Mouse (Mus musculus): ENCODE data around the gene Chrm5.
A peak's percentile ranks its signal among the peaks of the same experiment; 100 is the strongest.

Gene Chrm5

DNA sequence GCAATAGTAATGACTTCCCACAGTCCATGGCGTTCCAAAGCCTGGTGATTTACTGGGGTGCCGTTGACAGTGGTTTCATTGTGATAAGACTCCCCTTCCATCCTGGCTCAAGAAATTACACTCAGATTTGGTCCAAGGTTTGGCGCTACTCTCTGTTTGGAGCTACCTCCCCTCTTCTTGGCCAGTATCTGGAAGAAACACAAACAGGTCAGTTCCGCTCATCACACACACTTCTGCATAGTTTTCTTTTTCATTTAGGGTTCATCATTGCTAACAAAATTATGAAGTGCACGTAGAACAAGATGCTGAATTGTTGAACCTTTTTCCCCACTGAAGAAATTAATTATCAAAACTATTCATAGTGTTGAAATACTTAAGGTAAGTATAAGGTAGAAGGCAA is at the start of gene Chrm5:
Gene Chrm5, minus strand, starts transcription at position 101 of the 400 bp plus-strand sequence.
- DNase-seq, result no peak

DNA sequence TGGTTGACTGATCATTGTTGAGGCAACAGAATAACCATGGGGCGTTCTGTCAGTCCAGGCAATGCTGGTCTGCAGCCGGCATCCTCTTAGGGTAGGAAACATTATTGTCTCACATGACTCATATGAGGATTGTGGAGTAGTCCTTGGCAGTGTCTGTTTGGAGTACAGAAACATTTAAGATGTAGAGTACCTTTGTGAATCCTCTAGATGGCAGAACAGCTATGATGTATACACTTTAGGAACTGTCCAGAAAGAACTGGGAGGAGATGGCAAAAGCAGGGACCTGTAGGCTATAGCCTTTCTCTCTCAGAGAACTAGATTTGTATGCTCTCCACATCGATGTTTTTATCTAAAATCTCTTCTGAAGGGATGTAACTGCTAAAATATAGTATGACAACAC is 46.4 kb upstream of the Chrm5 start:
- DNase-seq, result no peak

DNA sequence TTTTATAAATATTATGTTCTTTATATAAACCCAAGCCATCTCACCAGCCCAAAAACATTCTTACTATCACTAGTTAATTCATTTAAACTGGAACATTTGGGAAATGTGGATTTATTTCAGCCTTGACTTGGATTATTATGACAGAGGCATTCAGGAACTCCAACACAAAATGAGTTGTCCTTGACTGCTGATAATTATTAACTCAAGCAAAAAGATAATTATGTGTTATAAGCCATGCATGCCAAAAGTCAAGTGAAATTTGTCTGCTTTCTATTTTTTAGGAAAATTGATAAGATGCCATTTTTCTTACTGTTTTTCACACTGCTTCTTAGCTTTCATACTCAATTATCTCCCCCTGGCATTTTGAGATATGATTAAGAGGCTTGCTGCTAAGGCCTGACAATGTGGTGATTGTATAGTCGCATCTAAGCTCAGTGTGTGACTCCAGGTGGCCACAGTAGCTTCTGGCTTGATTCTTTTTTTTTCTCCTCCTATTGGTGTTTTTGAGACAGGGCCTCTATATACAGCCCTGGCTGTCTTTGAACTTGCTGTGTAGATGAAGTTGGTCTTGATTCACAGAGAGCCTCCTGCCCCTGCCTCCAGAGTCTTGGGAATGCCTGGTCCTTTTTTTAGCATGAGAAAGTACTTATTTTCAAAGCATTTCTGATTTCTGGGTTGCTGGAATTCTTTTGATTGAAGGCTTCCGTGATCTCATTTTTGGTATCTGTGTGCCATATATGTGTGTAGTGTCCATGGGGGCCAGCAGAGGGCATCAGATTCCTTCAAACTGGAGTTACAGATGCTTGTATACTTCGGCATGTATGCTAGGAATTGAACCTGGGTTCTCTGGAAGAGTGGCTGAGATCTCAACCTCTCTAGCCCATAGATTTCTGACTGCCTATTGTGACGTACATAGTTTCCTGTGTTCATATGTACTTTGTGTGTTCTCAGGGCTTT is 40.2 kb upstream of the Chrm5 start:
- no peak for DNase-seq

DNA sequence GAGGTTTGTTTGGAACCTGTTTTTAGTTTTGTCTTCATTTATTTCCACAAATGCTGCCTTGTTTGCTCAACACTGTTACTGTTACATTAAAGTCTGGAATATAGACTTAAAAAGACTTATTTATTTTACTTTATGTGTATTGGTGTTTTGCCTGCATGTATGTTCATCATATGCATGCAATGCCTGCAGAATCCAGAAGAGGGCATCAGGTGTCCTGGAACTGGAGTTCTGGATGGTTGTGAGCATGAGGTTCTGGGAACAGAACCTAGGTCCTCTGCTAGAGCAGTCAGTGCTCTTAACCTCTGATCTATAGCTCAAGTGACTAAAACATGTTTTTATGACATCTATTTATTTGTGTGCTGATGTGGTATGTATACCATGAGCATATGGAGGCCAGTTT is 38.0 kb upstream of the Chrm5 start:
- no peak for DNase-seq

DNA sequence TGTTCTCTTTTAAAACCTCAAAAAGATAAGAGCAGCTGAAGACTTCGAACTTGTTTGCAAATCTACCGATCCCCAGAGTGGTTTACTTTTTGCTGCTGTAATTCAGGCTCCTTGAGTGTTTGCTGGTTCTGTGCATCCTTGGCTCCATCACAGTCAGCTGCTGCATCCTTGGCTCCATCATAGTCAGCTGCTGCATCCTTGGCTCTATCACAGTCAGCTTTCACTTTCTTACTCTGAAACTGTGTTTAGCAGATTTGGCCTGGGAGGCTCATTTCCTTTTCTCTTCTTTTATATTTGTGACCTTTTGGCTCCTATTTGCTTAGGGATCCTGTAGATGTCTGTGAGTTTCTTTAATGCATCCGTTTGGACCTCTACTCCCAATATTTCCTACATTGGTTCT is 36.6 kb upstream of the Chrm5 start:
- DNase-seq, result no peak

DNA sequence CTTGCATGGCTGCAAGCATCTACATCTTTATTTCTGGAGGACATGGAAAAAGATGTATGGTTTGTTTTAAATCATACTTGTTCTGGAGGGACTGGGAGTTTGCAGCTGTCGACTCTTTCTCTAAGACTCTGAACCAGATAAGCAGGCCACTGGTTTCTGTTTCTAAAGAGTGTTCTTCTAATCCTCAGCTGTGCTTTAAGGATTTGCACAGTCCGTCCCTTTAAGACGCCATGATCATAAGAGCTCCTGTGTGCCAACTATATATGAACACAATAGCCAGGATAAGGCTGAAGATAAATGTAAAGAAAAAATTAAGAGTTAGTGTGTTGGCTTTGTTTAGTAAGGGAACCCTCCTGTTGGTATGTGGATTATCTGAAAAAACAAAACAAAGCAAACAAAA is 36.2 kb upstream of the Chrm5 start:
- DNase-seq, result no peak

DNA sequence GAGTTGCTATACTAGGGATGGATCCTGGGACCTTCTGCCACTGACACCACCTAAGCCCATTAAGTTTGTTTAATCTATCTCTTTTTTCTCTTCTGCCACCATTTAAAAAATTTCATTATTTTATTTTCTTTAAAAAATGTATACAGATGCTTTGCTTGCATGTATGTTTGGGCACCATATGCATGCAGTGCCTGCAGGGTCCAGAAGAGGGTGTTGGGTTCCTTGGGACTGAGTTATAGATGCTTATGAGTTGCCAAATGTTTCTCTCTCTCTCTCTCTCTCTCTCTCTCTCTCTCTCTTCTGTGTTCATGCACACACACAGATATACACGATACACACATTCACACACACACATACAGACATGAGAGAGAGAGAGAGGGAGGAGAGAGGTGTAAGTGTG is 32.5 kb upstream of the Chrm5 start:
- no peak for DNase-seq

DNA sequence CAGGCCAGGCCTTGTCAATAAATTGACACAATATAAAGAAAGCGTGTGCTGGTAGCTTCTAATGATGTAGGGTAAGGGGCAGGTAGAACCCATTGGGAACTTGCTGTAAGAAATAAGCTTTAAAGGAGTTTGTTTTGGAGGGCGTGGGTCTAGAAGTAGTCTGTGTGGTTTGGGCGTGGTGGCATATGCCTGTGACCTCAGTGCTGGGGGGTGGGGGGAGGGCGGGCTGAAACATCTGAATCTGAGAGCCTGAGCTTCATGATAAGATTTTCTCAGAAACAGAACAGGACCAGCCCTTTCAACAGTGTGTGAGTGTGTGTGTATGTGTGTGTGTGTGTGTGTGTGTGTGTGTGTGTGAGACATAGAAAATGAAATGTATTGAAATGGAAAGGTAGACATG is 29.6 kb upstream of the Chrm5 start:
- no peak for DNase-seq

DNA sequence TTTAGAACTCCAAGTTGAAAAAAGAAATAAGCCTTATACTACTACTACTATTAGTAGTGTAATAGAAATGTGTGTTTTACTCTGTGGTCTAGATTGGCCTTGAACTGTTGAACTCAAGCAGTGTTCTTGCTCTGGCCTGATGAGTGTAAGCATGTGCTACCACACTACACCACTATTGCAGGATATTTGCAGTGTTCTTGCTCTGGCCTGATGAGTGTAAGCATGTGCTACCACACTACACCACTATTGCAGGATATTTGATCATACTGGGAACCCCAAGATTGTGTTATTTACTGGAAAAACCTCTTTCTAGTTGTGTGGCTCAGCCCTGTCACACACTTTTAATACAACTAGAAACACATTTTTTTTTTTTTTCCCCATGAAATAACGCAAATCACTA is 26.9 kb upstream of the Chrm5 start:
- no peak for DNase-seq

DNA sequence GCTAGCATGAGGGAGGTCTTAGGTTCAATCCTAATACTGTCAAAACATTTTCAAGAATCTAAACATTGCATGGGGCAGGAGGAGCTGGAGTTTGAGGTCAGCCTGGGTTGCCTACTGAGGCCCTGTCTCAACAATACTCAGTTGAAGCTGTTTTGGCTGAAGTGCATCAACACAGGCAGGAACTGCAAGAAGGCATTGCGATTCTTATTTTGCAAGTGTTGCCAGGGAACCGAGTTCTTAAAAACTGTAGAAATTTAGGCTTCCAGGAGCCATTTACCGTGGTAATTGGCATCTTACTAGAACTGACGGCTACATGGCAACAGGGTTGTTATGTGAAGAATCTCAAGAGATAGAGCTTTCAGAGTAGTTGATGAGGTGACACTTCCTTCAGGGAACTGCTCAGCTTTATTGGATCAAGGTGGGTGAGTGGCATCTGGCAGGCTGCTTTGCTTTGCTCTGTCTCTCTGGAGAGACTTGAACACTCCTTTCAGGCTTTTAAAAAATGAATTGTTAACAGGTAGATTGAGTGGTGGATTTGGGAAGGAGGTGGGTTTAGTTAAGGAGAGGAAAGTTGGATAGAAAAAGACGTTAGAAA is 26.4 kb upstream of the Chrm5 start:
- DNase-seq, result no peak

DNA sequence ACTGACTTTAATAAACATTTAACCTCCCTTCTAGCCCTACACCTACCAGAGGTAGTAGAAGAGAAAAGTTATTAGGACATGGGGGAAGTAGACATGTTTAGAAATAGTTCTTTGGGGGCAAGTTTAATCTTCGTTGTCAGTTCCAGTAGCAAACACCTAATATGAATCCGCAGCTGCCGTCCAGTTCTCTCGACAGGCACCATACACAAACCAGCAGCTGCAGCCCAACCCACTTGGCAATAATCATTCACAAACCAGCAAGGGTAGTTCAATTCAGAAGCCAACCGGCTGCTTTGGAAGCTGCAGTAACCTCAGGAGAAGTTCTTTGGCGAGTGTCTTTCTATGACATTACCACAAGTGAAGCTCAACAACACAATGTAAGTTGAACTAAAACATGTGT is 23.4 kb upstream of the Chrm5 start:
- DNase-seq, result no peak

DNA sequence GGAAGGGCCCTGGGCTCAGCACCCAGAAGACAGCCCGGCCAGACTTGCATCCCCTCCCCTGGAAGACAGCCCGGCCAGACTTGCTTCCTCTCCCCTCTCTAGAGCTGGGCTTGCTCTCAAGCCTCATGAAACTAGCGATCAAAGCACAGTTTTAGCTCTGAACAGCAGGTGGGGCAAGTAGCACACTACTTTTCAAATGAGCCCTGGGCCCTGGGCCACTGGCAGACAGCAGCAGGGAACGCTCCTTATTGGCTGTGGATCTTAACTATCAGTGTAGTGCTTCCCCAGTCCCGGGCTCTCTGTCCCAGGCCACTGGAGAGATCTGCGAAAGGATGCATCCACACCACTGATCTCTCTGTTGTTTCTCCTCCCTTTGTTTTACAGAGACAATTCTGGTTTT is 20.6 kb upstream of the Chrm5 start:
- peak; percentile 38 for DNase-seq

DNA sequence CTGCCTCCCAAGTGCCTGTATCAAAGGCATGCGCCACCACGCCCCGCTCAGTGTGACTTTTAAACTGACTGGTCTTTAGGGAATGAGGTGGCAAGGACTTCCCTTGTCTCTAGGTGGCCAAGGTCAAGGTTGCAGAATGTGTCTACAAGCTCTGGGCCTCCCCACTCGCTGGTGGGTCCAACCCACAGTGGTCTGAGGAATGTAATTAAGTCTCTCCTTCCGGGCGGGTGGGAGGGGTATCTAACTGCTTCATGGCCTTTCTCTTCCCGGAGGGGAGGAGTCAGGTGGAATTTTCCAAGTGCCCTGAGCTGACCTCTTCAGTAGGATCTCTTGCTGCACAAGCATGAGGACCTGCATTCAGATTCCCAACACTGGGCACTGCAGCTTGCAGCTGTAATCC is 17.3 kb upstream of the Chrm5 start:
- no peak for DNase-seq

DNA sequence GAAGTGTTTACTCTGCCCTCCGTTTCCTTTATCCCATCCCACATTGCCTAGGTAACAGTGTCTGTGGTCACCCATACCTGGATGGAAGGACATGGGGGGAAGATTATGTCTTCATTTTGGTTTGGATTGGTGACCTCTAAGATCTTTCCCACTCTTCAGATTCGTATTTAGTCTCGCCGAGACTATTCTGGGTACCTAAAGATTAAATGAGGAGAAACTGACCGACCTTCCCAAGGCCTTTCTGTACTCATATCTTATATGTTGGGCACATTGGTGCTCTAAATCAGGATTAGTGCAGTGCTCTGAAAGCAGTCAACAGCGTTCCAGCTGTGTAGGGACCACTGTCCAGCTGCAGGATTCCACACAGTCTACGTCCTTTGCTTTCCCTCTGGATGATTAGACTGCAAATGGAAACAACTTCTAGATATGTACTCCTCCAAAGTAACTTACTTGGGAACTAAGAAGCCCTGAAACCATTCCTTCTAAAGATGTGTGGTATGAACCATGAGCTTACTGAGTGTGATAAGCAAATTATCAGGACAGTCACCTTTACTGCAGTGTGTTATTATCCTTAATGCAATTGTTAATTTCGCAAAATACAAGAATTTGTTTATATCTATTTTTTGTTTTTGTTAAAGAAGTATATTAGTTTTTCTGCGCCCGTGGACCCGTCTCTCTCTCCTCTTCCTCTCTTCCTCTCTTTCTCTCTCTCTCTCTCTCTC is 13.1 kb upstream of the Chrm5 start:
- DNase-seq, result peak; percentile 25

DNA sequence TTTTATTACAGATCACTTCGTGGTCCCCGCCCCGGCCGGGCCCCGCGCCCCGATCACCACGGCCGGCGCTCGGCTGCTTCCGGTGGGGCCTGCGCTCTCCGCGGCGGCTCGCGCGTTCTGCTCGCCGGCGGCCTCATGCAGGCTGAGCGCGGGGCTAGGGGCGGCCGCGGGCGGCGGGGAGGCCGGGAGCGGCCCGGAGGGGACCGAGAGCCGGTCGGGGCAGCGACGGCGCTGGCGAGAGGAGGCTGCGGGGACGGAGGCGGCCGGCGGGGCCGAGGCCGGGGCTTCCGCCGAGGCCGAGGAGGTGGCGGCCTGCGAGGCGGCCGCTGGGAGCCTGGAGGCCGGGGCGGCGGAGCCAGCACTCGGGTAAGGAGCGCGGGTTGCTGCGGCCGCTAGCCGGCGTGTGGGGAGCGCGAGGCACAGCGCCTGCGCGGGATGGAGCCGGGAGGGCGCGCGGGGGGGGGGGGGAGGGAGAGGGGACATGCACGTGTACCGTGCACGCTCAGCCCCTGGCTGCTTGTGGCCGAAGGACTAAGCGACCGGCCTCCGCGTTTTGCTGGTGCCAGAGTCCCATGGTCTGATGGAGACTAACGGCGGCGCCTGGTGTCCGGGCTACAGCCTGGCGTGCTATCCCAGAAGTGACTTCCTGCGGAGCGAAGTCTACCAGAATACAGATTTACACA is 12.4 kb upstream of the Chrm5 start, which contains the start of gene Aven:
Gene Aven, plus strand, starts transcription at position 109 of the 683 bp plus-strand sequence.
- peak; percentile 87 for DNase-seq

DNA sequence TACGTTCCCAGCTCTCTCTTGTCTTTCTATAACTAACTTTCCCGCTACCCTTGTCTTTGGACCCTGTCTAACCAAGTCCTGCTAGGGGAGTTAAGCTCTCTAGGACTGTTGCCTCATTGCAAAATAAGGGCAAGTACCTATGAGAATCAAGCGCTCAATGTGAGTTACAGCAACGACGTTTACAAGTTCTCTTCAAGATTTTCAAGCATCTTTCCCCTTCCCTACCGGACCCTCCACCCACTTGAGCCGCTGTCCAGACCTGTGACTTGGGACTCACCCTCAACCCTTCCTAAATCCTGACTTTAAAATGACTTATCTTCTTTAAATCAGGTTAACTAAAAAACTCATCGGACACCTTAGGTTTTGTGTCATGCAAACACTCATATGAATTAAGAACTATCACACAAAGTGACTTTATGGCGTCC is 11.9 kb upstream of the Chrm5 start:
- peak; percentile 24 for DNase-seq

DNA sequence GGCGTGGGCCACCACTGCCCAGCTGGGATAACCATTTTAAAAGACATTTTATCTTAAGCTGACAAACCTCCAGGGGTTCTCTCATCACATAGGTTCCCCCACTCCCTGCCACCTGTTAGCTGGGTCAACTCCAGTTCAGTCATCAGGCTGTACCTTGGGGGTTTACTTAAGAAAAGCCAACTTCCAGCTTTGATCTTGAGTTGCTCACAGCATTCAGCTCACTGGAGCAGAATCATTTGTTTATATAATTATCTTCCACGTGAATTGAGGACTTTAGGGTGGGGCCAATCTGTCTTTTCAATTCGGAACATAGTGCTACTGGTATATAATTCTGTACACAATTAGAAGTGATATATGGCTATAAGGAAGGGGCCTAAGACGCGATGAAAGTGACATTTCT is 11.1 kb upstream of the Chrm5 start:
- no peak for DNase-seq

DNA sequence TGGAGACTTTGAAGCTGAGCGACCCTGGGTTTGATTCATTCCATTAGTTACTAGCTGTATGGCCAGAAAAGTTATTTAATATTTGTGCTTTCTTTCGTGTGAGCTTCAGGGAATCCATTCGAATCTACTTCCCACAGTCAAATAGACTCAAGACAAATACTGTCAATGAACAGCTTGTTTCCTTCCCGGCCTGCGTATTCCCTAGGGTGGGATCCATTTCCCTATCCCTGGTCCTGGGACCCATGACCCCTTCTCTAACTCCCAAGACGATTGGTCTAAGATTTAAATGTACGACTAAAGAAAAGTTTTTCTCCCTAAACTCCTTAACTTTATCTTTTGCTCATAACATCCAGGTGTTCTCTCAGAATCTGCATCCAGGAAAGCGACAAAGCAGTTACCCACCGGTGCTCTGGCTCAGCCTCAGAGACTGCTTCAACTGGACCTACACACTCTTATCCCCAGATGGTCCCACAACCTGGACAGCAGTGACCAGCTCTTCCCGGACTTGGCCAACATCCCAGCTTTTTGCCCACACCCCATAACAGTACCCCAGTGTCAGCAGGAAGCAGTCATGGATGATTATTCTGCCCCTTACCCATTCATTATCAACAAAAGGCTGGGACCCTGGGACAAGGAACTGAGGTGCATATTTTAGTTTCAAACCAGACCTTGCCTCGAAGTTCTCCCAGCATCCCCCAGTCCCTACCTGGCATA is 10.1 kb upstream of the Chrm5 start:
- DNase-seq, result no peak

DNA sequence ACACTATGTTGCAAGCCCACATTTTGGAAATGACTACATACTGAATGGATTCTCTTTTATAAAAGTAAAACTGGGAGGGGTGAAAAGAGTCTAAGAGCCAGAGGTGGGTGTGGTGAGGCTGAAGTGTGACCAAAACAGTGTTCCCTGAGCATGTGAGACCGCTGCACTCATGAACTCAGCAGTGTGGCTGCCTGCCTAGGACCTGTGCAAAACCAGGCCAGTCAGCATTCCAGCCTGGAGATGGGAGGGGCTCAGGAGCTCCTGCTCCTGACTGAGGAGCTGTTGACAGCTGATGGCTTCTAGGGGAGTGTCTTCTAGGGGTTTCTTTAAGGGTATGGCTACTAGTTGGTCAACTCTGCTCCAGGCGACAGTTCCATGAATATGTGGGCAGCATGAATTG is 4.3 kb upstream of the Chrm5 start:
- no peak for DNase-seq

DNA sequence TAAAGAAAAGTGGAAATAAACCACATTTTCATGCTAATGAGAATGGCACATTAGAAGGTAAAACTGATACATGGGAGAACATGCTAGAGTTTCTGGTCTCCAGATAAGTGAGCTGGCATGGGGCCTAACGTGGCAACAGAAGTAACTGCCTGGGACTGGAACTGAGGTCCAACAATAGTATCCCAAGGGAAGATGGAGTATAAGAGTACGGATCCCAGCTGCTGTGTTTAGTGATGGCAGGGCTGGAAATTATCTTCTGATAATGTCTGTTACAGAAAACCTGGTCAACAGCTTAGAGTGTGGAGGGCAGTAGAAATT is 2.7 kb upstream of the Chrm5 start:
- no peak for DNase-seq

DNA sequence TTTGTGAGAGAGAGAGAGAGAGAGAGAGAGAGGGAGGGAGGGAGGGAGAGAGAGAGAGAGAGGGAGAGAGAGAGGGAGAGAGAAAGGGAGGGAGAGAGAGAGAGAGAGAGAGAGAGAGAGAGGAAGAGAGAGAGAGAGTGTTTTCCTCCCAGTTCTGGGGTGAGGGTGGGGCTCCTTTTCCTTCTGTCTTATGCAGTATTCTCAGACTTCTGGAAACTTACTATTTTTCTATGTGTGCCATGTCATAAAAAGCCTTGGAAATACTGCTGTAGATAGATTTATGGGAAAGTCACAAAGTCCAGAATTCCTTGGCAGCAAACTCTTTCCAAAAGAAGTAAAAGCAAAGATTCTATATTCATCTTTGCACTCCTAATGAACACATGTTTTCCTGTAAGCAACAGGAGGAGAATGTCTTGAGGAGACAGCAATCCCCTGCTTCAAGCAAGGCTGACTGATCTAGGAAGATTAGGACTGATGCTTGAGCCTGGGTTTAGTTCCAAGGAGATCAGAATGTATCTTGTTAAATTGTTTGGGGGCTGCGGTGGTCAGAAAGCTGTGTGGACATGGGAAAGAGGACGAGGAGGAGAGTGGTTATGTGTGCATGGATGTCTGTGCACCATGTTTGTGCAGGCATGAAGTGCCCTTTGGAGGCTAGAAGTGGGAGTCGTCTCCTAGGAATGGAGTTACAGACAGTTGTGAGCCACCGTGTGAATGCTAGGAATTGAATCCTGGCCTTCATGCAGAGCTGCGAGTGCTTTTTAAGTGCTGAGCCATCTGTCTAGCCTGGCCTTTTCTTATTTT is 2.2 kb upstream of the Chrm5 start:
- no peak for DNase-seq

DNA sequence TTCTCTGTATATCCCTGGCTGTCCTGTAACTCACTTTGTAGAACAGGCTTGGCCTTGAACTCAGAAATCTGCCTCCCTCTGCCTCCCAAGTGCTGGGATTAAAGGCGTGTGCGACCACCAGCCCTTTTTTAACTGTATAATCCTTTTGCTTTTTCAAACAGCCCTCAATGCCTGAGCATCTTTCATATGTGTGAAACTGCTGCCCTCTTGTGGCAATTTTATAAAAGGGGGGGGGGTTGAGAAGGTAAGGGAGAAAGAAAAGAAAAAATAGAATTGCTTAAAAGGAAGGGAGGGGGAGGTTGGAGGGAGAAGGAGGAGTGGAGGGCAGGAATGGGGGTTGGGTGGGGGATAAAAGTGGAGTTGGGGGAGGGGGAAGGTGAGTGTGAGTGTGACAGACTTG is 995 bp upstream of the Chrm5 start:
- DNase-seq, result no peak

Measured in cerebellum, adult 11 months (tissue).